Mouse (Mus musculus) ES-E14 (cell line): ENCODE data around the gene Gm42957. TPM values are rescaled to one million over a fixed set of nuclear protein-coding genes. Genes with fewer than 3 reads are reported as not detected.

Experiments
- DNase-seq: peaks from one replicate; pipeline ENCODE4 v3.0.0-alpha.2; 2013; ENCODE audit warnings: low read depth, low spot score
- H3K27ac ChIP-seq: 2 replicates; pipeline ENCODE4 v1.5.1; 2012; ENCODE audit warnings: low read depth, mild to moderate bottlenecking, low read length, moderate library complexity, mixed read lengths; ENCODE audit not compliant: poor library complexity, insufficient read depth, severe bottlenecking
- H3K36me3 ChIP-seq: 2 replicates; pipeline ENCODE4 v1.6.1; 2012; ENCODE audit warnings: mild to moderate bottlenecking, low read length, moderate library complexity, mixed read lengths; ENCODE audit not compliant: control insufficient read depth, poor library complexity, insufficient read depth, severe bottlenecking
- H3K4me1 ChIP-seq, 2 experiments: fragments of 150-350 bp in 1 of 2; sonication (generic) in 1 of 2; 2 replicates each; pipeline ENCODE4 v1.6.1; 2012; ENCODE audit warnings: low read length in 2 of 2, mild to moderate bottlenecking in 1 of 2, mixed read lengths in 1 of 2; ENCODE audit not compliant: control insufficient read depth in 2 of 2, insufficient read depth in 2 of 2, poor library complexity in 1 of 2
- H3K4me3 ChIP-seq, 2 experiments: fragments of 150-350 bp in 1 of 2; sonication (generic) in 1 of 2; 2 replicates each; pipeline ENCODE4 v1.5.1; 2012; ENCODE audit warnings: low read length in 2 of 2, low read depth in 1 of 2, mild to moderate bottlenecking in 1 of 2, mixed read lengths in 1 of 2; ENCODE audit not compliant: insufficient read depth in 1 of 2, poor library complexity in 1 of 2, severe bottlenecking in 1 of 2
- H3K9ac ChIP-seq: 2 replicates; pipeline ENCODE4 v1.6.1; 2012; ENCODE audit warnings: low read depth, mild to moderate bottlenecking, low read length, mixed read lengths; ENCODE audit not compliant: poor library complexity, insufficient read depth, severe bottlenecking
- H3K9me3 ChIP-seq: fragments of 150-350 bp; sonication (generic); 2 replicates; pipeline ENCODE4 v1.6.1; 2012; ENCODE audit warnings: low read depth, mild to moderate bottlenecking, low read length; ENCODE audit not compliant: control insufficient read depth, insufficient read depth
- CHD2 ChIP-seq: IDR thresholded peaks from 2 replicates; pipeline ENCODE4 v1.6.1; 2014; ENCODE audit warnings: mild to moderate bottlenecking, low read depth, low read length, inconsistent platforms
- HCFC1 ChIP-seq: IDR thresholded peaks from 2 replicates; pipeline ENCODE4 v1.6.1; 2012; ENCODE audit warnings: low read length, inconsistent platforms, borderline replicate concordance; ENCODE audit not compliant: insufficient read depth
- MAFK ChIP-seq: IDR thresholded peaks from 2 replicates; pipeline ENCODE4 v1.6.1; 2014; ENCODE audit warnings: mild to moderate bottlenecking, low read depth, low read length, inconsistent platforms; ENCODE audit not compliant: insufficient read depth
- ZC3H11A ChIP-seq: IDR thresholded peaks from 2 replicates; pipeline ENCODE4 v1.6.1; 2012; ENCODE audit warnings: low read depth, mild to moderate bottlenecking, inconsistent platforms, low read length, borderline replicate concordance
- ZNF384 ChIP-seq: IDR thresholded peaks from 2 replicates; pipeline ENCODE4 v1.6.1; 2012; ENCODE audit warnings: low read depth, low read length, inconsistent platforms
- in situ Hi-C, 2 experiments: fragments of 600-800 bp; cut with MboI; formaldehyde crosslinking; loops; one replicate each; pipeline ENCODE4 v1.15.1; 2025; ENCODE audit warnings: low sequenced_read_pairs in 2 of 2, inconsistent platforms in 1 of 2; ENCODE audit not compliant: unreplicated experiment in 2 of 2
- total RNA-seq: library from RNA; depleted of rRNA; stranded (reverse); fragments of 300-350 nt; gene quantifications from 2 replicates; pipeline ENCODE4 v1.2.3, GENCODE M21; 2012

Gene Gm42957
- total RNA-seq, 1 experiment: 0.13 TPM

DNA sequence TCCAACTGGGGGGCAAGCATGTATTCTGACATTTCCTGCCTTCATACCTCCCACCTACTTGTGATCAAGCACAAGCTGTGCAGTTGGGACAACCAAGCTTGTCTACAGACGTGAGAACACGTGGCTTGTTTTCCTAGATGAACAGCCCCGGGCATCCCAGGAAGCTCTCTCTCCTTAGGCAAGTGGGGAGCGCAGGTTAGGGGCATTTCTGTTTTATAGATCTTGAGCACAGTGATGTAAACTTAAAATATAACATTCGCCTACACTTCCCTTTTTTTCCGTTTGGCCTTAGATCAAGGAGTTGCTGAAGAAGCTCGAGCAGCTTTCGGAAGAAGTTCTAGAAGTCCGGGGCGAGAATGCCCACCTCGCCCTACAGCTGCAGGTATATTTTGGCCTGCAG lies 53.6 kb downstream of the Gm42957 start:
- TF ChIP-seq ZC3H11A (no peak), CHD2 (no peak), ZNF384 (no peak)
- no peak overlapping the region for H3K27ac ChIP-seq
- in situ Hi-C loops: no loop called here
- no peaks in the 10 kb centered on the region for H3K36me3 ChIP-seq
- peaks cover 9 to 15% of the 10 kb centered on the region in 2 experiments for H3K4me1 ChIP-seq
- H3K9me3 ChIP-seq: no peaks in the 10 kb centered on the region
- H3K4me3 ChIP-seq: no peak overlapping the region
- no peak overlapping the region for H3K9ac ChIP-seq
- DNase-seq: no peak

DNA sequence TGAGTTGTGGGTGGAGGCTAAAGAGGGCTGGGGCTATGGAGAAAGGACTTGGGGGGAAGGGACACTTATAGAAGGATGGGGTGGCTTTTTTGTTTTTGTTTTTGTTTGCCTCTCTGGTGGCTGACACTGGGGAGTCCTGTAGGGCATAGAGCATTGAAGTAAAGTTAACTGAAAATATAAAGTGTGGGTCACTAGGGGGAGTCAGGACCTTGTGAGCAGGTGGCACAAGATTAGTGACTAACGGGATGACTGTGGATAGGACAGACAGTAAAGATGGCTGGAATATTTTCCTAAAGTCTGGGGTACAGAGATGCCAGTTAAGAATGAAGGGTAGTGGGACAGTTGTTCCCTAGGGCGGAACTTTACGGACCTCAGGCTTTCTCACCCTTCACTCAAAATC lies 55.0 kb downstream of the Gm42957 start:
- Histone ChIP-seq H3K36me3 (no peaks in the 10 kb centered on the region), H3K4me1 (peaks cover 5 to 11% of the 10 kb centered on the region in 2 experiments), H3K4me3 (no peak overlapping the region), H3K27ac (no peak overlapping the region), H3K9ac (no peak overlapping the region), H3K9me3 (no peaks in the 10 kb centered on the region)
- TF ChIP-seq ZC3H11A (no peak), MAFK (no peak), CHD2 (no peak)
- DNase-seq: no peak
- in situ Hi-C loops: no loop called here

DNA sequence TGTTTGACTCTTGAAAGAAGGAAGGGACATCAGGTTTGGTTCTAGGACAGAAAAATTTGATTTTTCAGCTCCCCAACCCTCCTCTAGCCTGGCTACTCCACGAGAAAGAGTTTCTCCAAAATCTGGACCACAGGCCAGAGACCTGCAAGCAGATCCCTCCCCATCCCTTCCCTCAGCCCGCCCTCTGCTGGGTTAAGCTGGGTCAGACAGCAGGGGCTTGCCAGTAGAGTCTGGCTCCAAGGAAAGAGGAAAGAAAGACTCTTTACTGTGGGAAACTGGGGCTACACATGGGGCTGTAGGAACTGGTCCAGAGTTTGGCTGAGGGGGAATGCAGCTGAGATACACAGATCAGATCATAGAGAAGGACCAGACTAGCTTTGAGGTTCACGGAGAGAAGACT lies 57.2 kb downstream of the Gm42957 start:
- no peak overlapping the region for H3K9ac ChIP-seq

DNA sequence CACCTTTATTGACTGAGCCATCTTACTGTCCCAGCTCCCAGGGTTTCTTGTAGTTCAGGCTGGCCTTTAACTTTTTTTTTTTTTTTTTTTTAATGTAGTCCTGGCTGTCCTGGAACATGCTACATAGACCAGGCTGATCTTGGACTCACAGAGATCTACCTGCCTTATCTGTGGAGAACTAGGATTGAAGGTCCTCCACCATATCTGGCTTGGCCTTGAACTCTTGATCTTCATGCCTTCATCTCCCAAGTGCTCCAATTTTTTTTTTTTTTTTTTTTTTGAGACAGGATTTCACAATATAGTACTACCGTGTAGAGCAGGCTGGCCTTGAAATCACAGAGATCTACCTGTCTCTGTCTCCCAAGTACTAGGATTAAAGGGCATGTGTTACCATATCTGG lies 58.3 kb downstream of the Gm42957 start:
- in situ Hi-C loops: no loop called here
- no peak for TF ChIP-seq MAFK
- no peak for TF ChIP-seq ZNF384
- TF ChIP-seq CHD2: no peak
- no peak for TF ChIP-seq ZC3H11A
- no peak for TF ChIP-seq HCFC1
- Histone ChIP-seq H3K4me3 (no peak overlapping the region), H3K36me3 (no peaks in the 10 kb centered on the region), H3K4me1 (peaks cover 10 to 12% of the 10 kb centered on the region in 2 experiments), H3K9me3 (no peaks in the 10 kb centered on the region), H3K27ac (no peak overlapping the region), H3K9ac (no peak overlapping the region)
- no peak for DNase-seq

More for the DNA sequence above, 57.2 kb downstream of the Gm42957 start:
- TF ChIP-seq MAFK: no peak
- no peak for TF ChIP-seq HCFC1
- no peak for TF ChIP-seq ZC3H11A
- no peak for TF ChIP-seq CHD2
- no peak for TF ChIP-seq ZNF384
- peaks cover 5 to 7% of the 10 kb centered on the region in 2 experiments for H3K4me1 ChIP-seq
- in situ Hi-C loops: no loop called here
- no peak overlapping the region; a peak in 1 of 4 replicates for H3K4me3 ChIP-seq
- no peak overlapping the region for H3K27ac ChIP-seq
- no peaks in the 10 kb centered on the region for H3K36me3 ChIP-seq
- no peaks in the 10 kb centered on the region for H3K9me3 ChIP-seq
- DNase-seq: no peak

GRCm38 (mm10) chr3:96696198-96696765 lies 61.0 kb downstream of the Gm42957 start, which contains the start of gene Pias3:
TSS of gene Pias3 (plus strand) at chr3:96696384.
- H3K4me3 ChIP-seq: peak within 1 kb of the TSS; percentile 88 to 92
- TF ChIP-seq HCFC1: no peak
- no peak for TF ChIP-seq ZC3H11A
- no peak for TF ChIP-seq MAFK
- TF ChIP-seq ZNF384: no peak
- peak; percentile 85 for DNase-seq
- H3K9me3 ChIP-seq: no peaks in the 10 kb centered on the region
- peak within 1 kb of the TSS; percentile 90 for H3K9ac ChIP-seq
- 0 out of 2 replicates have a peak, but pooled peaks cover 1% of the 10 kb centered on the region for H3K36me3 ChIP-seq
- in situ Hi-C loops: no loop called here
- H3K27ac ChIP-seq: peak within 1 kb of the TSS; percentile 80
- peaks cover 13 to 18% of the 10 kb centered on the region in 2 experiments for H3K4me1 ChIP-seq
